Mouse (Mus musculus) megakaryocyte-erythroid progenitor cell, adult 5-6 weeks (primary cell): ENCODE data around the gene Atf5. TPM values are rescaled to one million over a fixed set of nuclear protein-coding genes. Genes with fewer than 3 reads are reported as not detected.

ENCODE experiments used
- ATAC-seq: replicated peaks from 2 replicates; pipeline ENCODE4 v1.8.0; 2016; ENCODE audit warnings: mild to moderate bottlenecking, inconsistent platforms; ENCODE audit not compliant: severe bottlenecking, poor library complexity, low FRiP score, low TSS enrichment
- total RNA-seq, 2 experiments: library from RNA; stranded (forward) in 1 of 2; stranded (reverse) in 1 of 2; fragments of 200-1000, 215-1000 nt in 1 of 2; fragments of >200 nt in 1 of 2; fragmentation: Nextera tagmentation in 1 of 2; gene quantifications; 2 replicates each; pipeline ENCODE4 v1.2.3; 2014 to 2017

Atf5 gene
- total RNA-seq (2014; fragmentation: Nextera tagmentation) = 3.5 and 6.8 TPM in 2 replicates
- 1.3 and 2.8 TPM in 2 replicates for total RNA-seq (2017)

GRCm38 (mm10) chr7:44816470-44817021 is at the start of gene Atf5:
Gene Atf5 (minus strand): TSS chr7:44816658.
- ATAC-seq = no peak

DNA sequence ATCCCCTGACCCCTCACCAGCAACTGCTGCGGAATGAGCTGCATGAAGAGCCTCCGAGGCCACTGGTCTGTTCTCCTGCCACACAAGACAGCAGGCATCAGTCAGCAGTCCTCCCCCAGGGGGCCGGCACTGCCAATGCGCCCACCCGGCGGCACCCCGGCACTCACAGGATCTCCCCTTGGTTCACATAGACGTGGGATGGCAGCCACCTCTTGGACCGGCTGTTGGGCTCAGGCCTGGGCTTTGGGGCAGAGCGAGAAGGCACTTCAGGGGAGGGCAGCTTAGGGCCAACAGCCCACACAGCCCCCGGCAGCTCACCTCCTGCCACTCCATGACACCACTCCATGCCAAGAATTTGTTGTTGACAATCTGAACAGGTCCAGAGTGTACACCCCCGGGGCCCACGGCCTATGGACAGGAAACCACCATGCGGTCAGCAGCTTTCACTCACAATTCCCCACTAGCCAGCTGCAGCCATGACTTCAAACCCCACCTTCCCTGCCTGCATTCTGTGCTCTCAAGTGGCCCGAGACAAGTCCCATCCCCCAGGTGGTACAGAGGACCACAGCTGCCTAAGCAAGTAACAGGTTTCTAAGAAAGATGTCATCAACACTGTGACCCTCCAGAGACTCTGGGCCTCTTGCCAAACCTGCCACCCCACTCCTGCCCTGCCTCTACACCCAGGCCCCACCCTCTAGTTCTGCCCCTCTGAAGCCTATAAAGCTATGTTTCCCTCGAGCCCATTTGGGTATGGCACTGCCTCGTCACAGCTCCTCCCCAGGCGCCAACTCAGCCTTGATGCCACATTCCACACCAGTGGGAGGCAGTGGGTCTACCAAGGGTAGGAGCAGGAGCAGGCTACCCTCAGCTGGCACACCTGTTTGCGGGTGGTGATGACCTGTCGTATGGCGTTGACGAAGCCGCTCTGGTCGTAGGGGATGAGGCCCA is 48.4 kb upstream of the Atf5 start:
- ATAC-seq = 0 out of 2 replicates have a peak, but pooled peaks have one; percentile 15

- no peak for ATAC-seq
Measured at GRCm38 (mm10) chr7:44863982-44864494, 47.6 kb upstream of the Atf5 start.

DNA sequence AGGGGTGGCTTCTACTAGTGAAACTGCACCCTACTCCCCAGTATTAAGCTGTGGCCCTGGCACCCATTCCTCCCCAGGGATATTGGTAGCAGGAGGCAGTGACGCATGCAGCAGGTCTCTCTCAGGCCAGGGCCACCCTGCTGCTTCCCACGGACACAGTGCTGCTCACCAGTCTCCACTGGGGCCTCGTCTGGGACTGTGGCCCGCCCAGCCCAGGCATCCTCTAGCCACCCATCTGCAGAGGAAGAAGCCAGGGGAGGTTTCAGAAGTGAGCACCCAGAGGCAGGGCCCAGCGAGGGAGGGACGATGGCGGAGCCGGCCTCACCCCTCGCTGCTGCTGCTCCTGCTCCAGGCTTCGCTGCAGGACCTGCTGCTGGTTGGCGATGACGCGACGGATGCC is 46.8 kb upstream of the Atf5 start:
- no peak for ATAC-seq

DNA sequence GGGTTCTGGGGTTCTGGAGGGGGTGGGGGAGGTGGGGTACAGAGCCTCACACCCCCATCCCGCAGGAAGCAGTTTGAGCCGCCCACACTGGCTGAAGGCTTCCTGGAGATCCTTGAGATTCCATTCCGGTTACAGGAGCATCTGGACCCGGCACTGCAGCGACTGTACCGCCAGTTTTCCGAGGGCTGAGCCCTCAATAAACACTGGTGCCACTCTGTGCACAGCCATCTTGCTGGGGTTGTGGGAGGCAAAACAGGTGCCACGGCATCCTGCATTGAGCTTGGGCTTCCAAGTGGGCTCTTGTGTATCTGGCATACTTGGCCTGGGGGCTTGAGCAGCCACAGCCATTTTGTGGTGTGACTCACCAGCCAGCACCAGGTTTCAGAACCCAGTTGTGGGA is 46.0 kb upstream of the Atf5 start:
- no peak for ATAC-seq

- no peak for ATAC-seq
Measured at GRCm38 (mm10) chr7:44861429-44861816, 45.0 kb upstream of the Atf5 start.

- peak; percentile 34; the same call in 1 of the 2 replicates for ATAC-seq
Measured at GRCm38 (mm10) chr7:44860576-44861428, 44.3 kb upstream of the Atf5 start.

- no peak for ATAC-seq
Measured at GRCm38 (mm10) chr7:44859896-44860295, 43.4 kb upstream of the Atf5 start.

- ATAC-seq = no peak
Measured at GRCm38 (mm10) chr7:44857905-44858304, 41.4 kb upstream of the Atf5 start.

- ATAC-seq = peak; percentile 32; the same call in 1 of the 2 replicates
Measured at GRCm38 (mm10) chr7:44857042-44857552, 40.6 kb upstream of the Atf5 start, which contains the start of gene Pnkp. Gene Pnkp (plus strand): TSS chr7:44857139.

DNA sequence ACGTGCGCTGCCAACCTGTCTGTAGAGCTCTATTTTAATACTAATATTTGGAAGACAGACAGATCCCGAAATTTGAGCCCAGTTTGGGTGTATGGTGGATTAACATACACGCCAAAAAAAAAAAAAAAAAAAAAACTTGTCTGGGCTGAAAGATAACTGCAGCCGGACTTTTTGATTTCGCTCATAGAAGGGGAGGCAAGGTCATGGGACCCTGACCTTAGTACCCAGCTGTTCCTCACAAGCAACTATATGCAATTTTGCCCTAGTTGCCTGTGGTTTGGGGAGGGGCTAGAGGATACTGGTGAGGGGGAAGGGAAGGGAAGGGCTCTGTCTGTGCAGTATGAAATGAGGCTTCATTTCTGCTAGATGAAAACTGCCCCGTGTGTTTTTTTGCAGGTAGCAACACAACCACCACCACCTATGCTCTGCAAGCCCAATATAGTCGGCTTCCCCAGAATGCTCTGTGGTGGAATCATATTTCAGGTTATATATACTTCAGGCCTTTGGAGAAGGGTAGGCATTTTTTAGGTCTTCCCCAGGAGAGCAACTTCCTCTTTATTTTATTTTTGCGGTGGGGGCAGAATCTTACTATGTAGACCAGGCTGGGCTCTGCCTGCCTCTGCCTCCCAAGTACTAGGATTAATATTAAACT is 39.9 kb upstream of the Atf5 start:
- ATAC-seq = no peak

- no peak for ATAC-seq
Measured at GRCm38 (mm10) chr7:44855036-44855435, 38.6 kb upstream of the Atf5 start.

DNA sequence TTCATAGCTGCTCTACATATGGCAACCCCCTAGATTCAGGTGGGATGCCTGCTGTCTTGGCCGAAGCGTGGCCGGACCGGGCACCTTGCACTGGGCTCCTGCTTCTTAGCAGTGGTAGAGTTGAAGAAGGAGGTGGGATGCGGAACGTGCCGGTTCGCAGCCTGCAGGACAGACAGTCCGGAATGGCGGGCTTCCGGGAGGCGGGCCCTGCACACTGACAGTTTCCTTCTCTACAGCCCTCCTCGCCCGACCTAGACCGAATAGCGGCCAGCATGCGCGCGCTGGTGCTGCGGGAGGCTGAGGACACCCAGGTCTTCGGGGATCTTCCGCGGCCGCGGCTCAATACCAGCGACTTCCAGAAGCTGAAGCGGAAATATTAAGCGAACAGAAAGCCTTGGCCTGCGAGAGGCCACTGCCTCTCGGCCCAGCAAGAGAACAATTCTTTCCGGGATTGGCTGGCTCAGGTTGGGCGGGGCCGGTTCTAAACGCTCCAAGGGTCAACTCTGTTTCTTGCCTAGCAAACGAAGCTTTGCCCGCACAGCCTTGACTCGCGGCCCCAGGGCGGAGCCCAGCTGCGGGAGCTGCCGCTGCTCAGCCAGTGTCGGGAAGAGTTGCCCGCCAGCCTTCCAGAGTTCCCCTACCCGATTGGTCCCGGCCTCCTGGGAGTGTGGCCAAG is 38.0 kb upstream of the Atf5 start:
- ATAC-seq = peak; percentile 49

DNA sequence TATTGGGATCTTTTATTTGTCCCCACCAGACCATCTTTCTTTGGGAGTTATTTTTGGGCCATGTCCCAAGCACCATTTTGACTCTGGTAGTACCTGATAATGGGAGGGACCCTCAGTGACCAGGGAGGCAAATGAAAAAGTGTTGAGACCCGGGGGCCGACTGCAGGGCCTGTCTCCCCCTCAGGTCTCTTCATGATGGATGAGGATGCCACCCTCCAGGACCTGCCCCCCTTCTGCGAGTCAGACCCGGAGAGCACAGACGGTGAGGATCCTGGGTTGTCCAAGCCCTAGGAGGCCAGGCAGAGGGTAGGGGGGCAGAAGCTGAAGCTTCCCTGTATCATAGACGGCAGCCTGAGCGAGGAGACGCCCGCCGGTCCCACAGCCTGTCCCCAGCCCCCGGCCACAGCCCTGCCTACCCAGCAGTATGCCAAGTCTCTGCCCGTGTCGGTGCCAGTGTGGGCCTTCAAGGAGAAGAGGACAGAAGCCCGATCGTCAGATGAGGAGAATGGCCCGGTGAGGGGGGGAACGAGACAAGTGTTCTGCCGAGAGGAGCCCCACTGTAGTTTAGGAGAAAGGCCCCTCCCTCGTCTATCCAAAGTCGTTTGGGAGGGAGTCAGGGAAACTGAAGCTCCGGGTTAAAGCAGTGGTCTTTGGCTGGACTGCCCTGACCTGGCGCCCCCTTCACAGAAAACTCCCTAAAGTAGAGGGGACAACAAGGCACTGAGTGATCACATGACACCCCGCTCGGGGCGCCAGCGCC is 37.3 kb upstream of the Atf5 start:
- ATAC-seq = no peak

GRCm38 (mm10) chr7:44853065-44853464 is 36.6 kb upstream of the Atf5 start:
- ATAC-seq = no peak

DNA sequence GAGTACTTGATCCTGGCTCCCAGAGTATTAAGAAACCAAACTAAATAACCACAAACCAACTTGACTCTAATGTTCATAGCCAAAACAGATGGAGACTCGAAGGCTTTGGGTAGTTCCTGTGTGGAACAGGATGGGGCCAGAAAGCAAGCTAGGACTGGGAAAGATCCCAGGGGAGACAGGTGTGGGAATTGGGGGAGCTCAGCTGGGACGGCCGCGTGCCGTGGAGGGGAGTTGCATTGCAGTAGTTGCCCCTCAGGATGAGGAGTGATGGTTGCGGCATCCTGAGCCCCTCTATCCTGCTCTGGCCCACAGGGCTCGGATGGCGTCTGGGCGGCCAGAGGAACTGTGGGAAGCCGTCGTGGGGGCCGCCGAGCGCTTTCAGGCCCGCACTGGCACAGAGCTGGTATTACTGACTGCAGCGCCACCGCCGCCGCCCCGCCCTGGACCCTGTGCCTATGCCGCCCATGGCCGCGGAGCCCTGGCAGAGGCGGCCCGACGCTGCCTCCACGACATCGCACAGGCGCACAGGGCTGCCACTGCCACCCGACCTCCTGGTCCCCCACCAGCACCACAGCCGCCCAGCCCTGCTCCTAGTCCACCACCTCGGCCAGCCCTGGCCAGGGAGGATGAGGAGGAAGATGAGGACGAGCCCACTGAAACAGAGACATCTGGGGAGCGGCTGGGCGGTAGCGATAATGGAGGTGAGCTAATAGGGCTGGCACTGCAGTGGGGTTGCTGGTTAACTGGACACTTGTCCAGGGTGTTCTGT is 36.0 kb upstream of the Atf5 start:
- ATAC-seq = no peak

DNA sequence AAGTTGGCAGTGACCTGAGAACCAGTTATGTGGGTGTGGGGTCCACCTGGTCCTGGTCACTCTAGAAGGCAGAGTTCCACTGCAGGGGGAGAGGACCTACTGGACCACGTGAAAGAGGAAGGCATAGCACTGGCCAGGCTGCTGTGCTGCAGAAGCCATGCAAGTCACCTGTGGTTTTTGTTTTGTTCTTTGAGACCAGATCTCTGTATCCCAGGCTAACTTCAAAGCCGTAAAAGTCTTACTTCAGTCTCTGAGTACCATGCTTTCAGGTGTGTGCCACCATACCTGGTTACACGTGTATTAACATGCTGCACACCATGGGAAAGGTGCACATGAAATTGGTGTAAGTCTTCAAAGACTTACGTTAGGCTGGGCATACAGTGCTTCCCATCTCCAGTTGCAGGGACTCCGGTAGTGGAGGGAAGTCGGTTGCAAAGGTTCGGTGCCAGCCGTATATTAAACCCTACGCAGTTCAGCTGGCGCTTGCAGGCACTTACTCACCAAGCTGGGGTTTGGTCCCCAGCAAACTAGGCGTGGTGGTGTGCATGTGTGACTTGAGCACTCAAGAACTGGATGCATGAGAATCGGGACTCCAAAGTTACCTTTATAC is 35.3 kb upstream of the Atf5 start:
- ATAC-seq = no peak
